Mouse (Mus musculus) C2C12 (cell line): Measurements from ENCODE around the gene Scgb1a1. TPM values are rescaled to one million over a fixed set of nuclear protein-coding genes. Genes with fewer than 3 reads are reported as not detected.
A peak's percentile ranks its signal among the peaks of the same experiment; 100 is the strongest.

ENCODE experiments used
- H3K27me3 ChIP-seq: one replicate; pipeline ENCODE4 v1.6.1; 2011; ENCODE audit not compliant: control insufficient read depth, insufficient read depth, insufficient read length
- H3K36me3 ChIP-seq: one replicate; pipeline ENCODE4 v1.6.1; 2011; ENCODE audit not compliant: control insufficient read depth, insufficient read depth
- H3K4me3 ChIP-seq: one replicate; pipeline ENCODE4 v1.5.1; 2011; ENCODE audit warnings: mild to moderate bottlenecking, control low read depth; ENCODE audit not compliant: poor library complexity, insufficient read depth, severe bottlenecking
- H3K79me2 ChIP-seq: one replicate; pipeline ENCODE4 v1.6.1; 2011; ENCODE audit not compliant: control insufficient read depth, insufficient read depth
- H3K79me3 ChIP-seq: one replicate; pipeline ENCODE4 v1.6.1; 2011; ENCODE audit warnings: low read depth, control low read depth
- H3ac ChIP-seq: one replicate; pipeline ENCODE3; 2011; ENCODE audit warnings: low read depth; ENCODE audit not compliant: control insufficient read depth, insufficient read length
- CEBPB ChIP-seq: IDR thresholded peaks from one replicate; pipeline ENCODE4 v1.6.1; 2011; ENCODE audit warnings: low read depth, mild to moderate bottlenecking, control low read depth, moderate library complexity
- CTCF ChIP-seq: IDR thresholded peaks from one replicate; pipeline ENCODE4 v1.5.1; 2011; ENCODE audit not compliant: control insufficient read depth, insufficient read depth, insufficient read length
- FOSL1 ChIP-seq: IDR thresholded peaks from one replicate; pipeline ENCODE4 v1.8.0; 2011; ENCODE audit warnings: mild to moderate bottlenecking, low read length; ENCODE audit not compliant: poor library complexity, insufficient read depth, severe bottlenecking
- MAX ChIP-seq: IDR thresholded peaks from one replicate; pipeline ENCODE4 v1.6.1; 2011; ENCODE audit warnings: mild to moderate bottlenecking, control low read depth
- MYOD1 ChIP-seq: IDR thresholded peaks from one replicate; pipeline ENCODE4 v1.6.1; 2011; ENCODE audit warnings: low read depth; ENCODE audit not compliant: control insufficient read depth, insufficient read length
- MYOG ChIP-seq: IDR thresholded peaks from one replicate; pipeline ENCODE4 v1.6.1; 2011; ENCODE audit not compliant: control insufficient read depth, insufficient read length; ENCODE audit errors: extremely low read depth
- USF1 ChIP-seq: IDR thresholded peaks from one replicate; pipeline ENCODE4 v1.6.1; 2011; ENCODE audit warnings: low read depth, mild to moderate bottlenecking, control low read depth, moderate library complexity
- polyA plus RNA-seq: library from polyadenylated mRNA; unstranded; fragments of >200 nt; fragmentation: generic; extraction: Trizol; gene quantifications from one replicate; pipeline ENCODE4 v1.2.1, GENCODE M21; 2012; ENCODE audit warnings: missing spikeins

Scgb1a1 gene
- polyA plus RNA-seq, 1 experiment: not detected

- Histone ChIP-seq H3K79me3 (no peaks in the 10 kb centered on the region), H3K36me3 (no peaks in the 10 kb centered on the region), H3K79me2 (no peaks in the 10 kb centered on the region), H3ac (no peak overlapping the region), H3K4me3 (no peak overlapping the region), H3K27me3 (no peaks in the 10 kb centered on the region)
- TF ChIP-seq MAX: no peak
- no peak for TF ChIP-seq USF1
- TF ChIP-seq CTCF: no peak
- no peak for TF ChIP-seq CEBPB
- no peak for TF ChIP-seq FOSL1
- TF ChIP-seq MYOD1: no peak
- no peak for TF ChIP-seq MYOG
Observed at GRCm38 (mm10) chr19:9043123-9043522, 44.6 kb downstream of the Scgb1a1 start.

GRCm38 (mm10) chr19:9041074-9041473 lies 46.7 kb downstream of the Scgb1a1 start:
- Histone ChIP-seq H3K4me3 (no peak overlapping the region), H3K27me3 (no peaks in the 10 kb centered on the region), H3K36me3 (no peaks in the 10 kb centered on the region), H3K79me3 (no peaks in the 10 kb centered on the region), H3ac (no peak overlapping the region), H3K79me2 (no peaks in the 10 kb centered on the region)
- TF ChIP-seq MYOD1 (no peak), USF1 (no peak), CEBPB (no peak)

DNA sequence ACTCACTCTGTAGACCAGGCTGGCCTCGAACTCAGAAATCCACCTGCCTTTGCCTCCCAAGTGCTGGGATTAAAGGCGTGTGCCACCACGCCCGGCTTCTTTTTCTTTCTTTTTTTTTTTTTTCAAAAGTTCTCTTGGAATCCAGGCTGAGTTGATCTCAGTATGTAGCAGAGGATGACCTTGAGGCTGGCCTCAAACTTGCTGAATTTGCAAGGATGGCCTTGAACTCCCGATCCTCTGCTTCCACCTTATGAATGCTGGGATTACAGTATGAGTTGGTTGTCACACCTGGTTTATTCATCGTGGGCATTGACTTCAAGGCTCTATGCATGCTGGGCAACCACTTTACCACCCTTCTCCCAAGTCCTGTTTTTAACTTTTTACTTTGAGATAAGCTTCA lies 47.1 kb downstream of the Scgb1a1 start:
- Histone ChIP-seq H3K27me3 (no peaks in the 10 kb centered on the region), H3K36me3 (no peaks in the 10 kb centered on the region), H3K4me3 (no peak overlapping the region), H3K79me2 (no peaks in the 10 kb centered on the region), H3K79me3 (no peaks in the 10 kb centered on the region), H3ac (no peak overlapping the region)
- TF ChIP-seq FOSL1: no peak
- TF ChIP-seq USF1: no peak
- no peak for TF ChIP-seq MYOG
- TF ChIP-seq CTCF: no peak
- TF ChIP-seq CEBPB: no peak
- TF ChIP-seq MYOD1: no peak
- no peak for TF ChIP-seq MAX

DNA sequence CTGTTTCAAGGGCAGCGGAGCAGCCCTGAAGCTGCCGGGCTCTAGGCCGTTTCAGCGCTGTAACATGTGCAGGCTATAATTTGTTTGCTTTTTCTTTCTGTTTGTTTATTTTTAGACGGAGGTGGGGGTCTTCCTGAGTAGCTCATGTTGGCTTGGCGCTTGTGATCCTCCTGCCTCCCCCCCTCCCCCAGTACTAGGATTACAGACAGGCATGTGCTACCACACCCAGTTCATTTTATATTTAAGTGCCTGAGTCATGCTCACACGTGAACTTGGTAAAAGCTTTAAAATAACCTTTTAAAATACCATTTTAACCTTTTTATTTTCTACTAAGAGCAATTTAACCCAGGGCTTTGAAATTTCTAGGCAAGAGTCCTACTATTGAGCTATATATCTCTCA lies 47.8 kb downstream of the Scgb1a1 start:
- no peaks in the 10 kb centered on the region for H3K36me3 ChIP-seq
- H3K79me3 ChIP-seq: no peaks in the 10 kb centered on the region
- no peak overlapping the region for H3K4me3 ChIP-seq
- TF ChIP-seq MAX: peak; percentile 13
- no peak for TF ChIP-seq MYOD1
- H3K27me3 ChIP-seq: no peaks in the 10 kb centered on the region
- no peak overlapping the region for H3ac ChIP-seq
- no peaks in the 10 kb centered on the region for H3K79me2 ChIP-seq

GRCm38 (mm10) chr19:9039266-9039665 lies 48.5 kb downstream of the Scgb1a1 start:
- Histone ChIP-seq H3ac (no peak overlapping the region), H3K79me2 (no peaks in the 10 kb centered on the region), H3K4me3 (no peak overlapping the region), H3K79me3 (no peaks in the 10 kb centered on the region), H3K36me3 (no peaks in the 10 kb centered on the region), H3K27me3 (no peaks in the 10 kb centered on the region)
- TF ChIP-seq USF1 (no peak), CEBPB (no peak), FOSL1 (no peak), CTCF (no peak)

GRCm38 (mm10) chr19:9038136-9038535 lies 49.6 kb downstream of the Scgb1a1 start:
- no peak overlapping the region for H3ac ChIP-seq
- no peaks in the 10 kb centered on the region for H3K79me2 ChIP-seq
- H3K27me3 ChIP-seq: no peaks in the 10 kb centered on the region
- H3K4me3 ChIP-seq: no peak overlapping the region
- TF ChIP-seq FOSL1 (no peak), MYOG (no peak)
- no peaks in the 10 kb centered on the region for H3K36me3 ChIP-seq
- H3K79me3 ChIP-seq: no peaks in the 10 kb centered on the region

GRCm38 (mm10) chr19:9035101-9035500 lies 52.7 kb downstream of the Scgb1a1 start:
- Histone ChIP-seq H3K4me3 (no peak overlapping the region), H3K79me2 (no peaks in the 10 kb centered on the region), H3ac (no peak overlapping the region), H3K27me3 (no peaks in the 10 kb centered on the region), H3K36me3 (no peaks in the 10 kb centered on the region), H3K79me3 (no peaks in the 10 kb centered on the region)
- no peak for TF ChIP-seq CTCF
- TF ChIP-seq MYOG: no peak
- no peak for TF ChIP-seq MAX
- no peak for TF ChIP-seq USF1
- TF ChIP-seq FOSL1: no peak
- no peak for TF ChIP-seq CEBPB
- TF ChIP-seq MYOD1: no peak
